Mouse (Mus musculus) forebrain, embryonic 14.5 days (tissue): Measurements from ENCODE around the gene Tspo. TPM values are rescaled to one million over a fixed set of nuclear protein-coding genes. Genes with fewer than 3 reads are reported as not detected.

Experiments used
- ATAC-seq: fragments of 200-750 bp; cut with Nextera tagmentation; 2 replicates; pipeline ENCODE4 v1.8.0; 2017; ENCODE audit warnings: mild to moderate bottlenecking, moderate library complexity
- DNase-seq: peaks from one replicate; pipeline ENCODE4 v3.0.0-alpha.2; 2015; ENCODE audit warnings: low spot score
- H3K27ac ChIP-seq: fragments of 300-500 bp; sonication (generic); 2 replicates; pipeline ENCODE4 v1.5.1; 2014; ENCODE audit warnings: low read depth, mild to moderate bottlenecking, control low read depth, low read length, moderate library complexity
- H3K27me3 ChIP-seq: fragments of 300-500 bp; sonication (generic); replicated peaks from 2 replicates; pipeline ENCODE4 v1.6.1; 2014; ENCODE audit warnings: low read length, control low read depth, mixed read lengths; ENCODE audit not compliant: control insufficient read depth, insufficient read depth
- H3K36me3 ChIP-seq: fragments of 300-500 bp; sonication (generic); 2 replicates; pipeline ENCODE4 v1.6.1; 2014; ENCODE audit warnings: low read length, control low read depth; ENCODE audit not compliant: control insufficient read depth, insufficient read depth
- H3K4me1 ChIP-seq: fragments of 300-500 bp; sonication (generic); 2 replicates; pipeline ENCODE4 v1.6.1; 2014; ENCODE audit warnings: antibody characterized with exemption, low read length, control low read depth; ENCODE audit not compliant: control insufficient read depth, insufficient read depth
- H3K4me2 ChIP-seq: fragments of 300-500 bp; sonication (generic); 2 replicates; pipeline ENCODE4 v1.6.1; 2014; ENCODE audit warnings: mild to moderate bottlenecking, control low read depth, low read length
- H3K4me3 ChIP-seq: fragments of 300-500 bp; sonication (generic); 2 replicates; pipeline ENCODE4 v1.5.1; 2014; ENCODE audit warnings: low read depth, low read length, control low read depth
- H3K9ac ChIP-seq: fragments of 300-500 bp; sonication (generic); 2 replicates; pipeline ENCODE4 v1.6.1; 2014; ENCODE audit warnings: mild to moderate bottlenecking, low read length, control low read depth, moderate library complexity
- H3K9me3 ChIP-seq: fragments of 300-500 bp; sonication (generic); replicated peaks from 2 replicates; pipeline ENCODE4 v1.6.1; 2016; ENCODE audit warnings: low read length, control low read depth, mixed read lengths; ENCODE audit not compliant: control insufficient read depth
- WGBS: fragments of 180-500 bp; shearing (Covaris S2); extraction: QIAGEN DNeasy Blood & Tissue Kit; methylation state at CpG from one replicate; pipeline ENCODE4 v1.1.7; 2014; 5-methylcytosine and 5-hydroxymethylcytosine counted together
- polyA plus RNA-seq: library from polyadenylated mRNA; unstranded; fragments of >200 nt; fragmentation: Nextera tagmentation; extraction: Ambion mirVana; gene quantifications from 2 replicates; pipeline ENCODE4 v1.2.1, GENCODE M21; 2014

The Tspo gene
- 13.2 and 18.4 TPM in 2 replicates for polyA plus RNA-seq

DNA sequence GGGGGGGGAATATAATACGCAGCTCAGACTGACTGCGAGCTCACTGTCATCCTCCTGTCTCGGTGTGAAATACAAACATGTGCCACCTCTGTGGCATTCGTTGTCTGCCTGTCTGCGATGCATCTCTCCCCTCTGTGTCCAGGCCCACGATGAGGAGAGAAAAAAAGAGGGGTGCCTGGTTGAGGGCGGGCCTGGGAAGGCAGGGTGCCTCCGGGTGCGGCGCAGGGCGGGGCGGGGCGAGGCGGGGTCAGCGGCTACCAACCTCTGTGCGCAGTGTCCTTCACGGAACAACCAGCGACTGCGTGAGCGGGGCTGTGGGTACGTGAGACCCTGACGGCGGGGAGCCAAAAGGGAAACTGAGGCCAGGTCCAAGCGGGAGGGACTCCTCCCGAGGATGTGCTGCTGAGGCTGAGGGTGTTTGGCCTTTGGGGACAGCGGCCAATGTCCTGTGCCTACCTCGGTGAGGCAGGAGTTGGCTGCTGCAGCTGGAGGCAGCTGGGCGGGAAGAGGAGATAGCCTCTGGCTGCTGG lies at the start of gene Tspo, which contains the start of gene Mcat:
Gene Tspo (plus strand): TSS at position 266 of the 530 bp plus-strand sequence.
Gene Mcat (minus strand): TSS at position 461 of the 530 bp plus-strand sequence.
- Histone ChIP-seq H3K4me2 (peak within 1 kb of the TSS; percentile 87), H3K9me3 (no peaks in the 10 kb centered on the region), H3K36me3 (no peaks in the 10 kb centered on the region), H3K9ac (peak within 1 kb of the TSS; percentile 56), H3K27ac (no peak within 1 kb of the TSS), H3K27me3 (no peaks in the 10 kb centered on the region), H3K4me1 (peaks cover 12% of the 10 kb centered on the region), H3K4me3 (peak within 1 kb of the TSS; percentile 31)
- DNase-seq (no peak), ATAC-seq (peak; percentile 56)
- WGBS: under 1% methylated on average over 27 of the region's 28 CpGs

DNA sequence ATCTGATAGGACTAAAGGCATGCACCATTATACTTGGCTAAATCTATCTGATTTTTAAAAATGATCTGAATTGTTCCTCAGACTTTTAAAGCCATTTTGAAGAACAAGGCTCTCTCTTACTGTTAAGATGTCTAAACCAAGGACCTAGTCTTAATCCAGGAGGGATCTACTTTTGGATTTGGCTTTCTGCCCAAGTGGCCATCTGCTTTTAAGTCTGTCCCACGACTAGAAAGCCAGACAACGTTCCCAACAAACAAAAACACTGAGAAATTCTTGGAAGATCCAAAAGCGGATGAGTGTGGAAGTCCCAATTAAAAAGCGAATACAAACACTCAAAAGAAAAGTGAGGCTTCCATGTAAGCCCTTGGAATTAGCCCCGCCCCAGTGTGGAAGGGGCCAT lies 48.4 kb upstream of the Tspo start:
- Histone ChIP-seq H3K9ac (no peak overlapping the region), H3K9me3 (no peaks in the 10 kb centered on the region), H3K4me3 (no peak overlapping the region), H3K36me3 (no peaks in the 10 kb centered on the region), H3K4me1 (no peaks in the 10 kb centered on the region), H3K27ac (no peak overlapping the region), H3K27me3 (no peaks in the 10 kb centered on the region), H3K4me2 (no peak overlapping the region)
- 50% methylated on average over 5 of the region's 5 CpGs for WGBS
- DNase-seq (no peak), ATAC-seq (no peak)

DNA sequence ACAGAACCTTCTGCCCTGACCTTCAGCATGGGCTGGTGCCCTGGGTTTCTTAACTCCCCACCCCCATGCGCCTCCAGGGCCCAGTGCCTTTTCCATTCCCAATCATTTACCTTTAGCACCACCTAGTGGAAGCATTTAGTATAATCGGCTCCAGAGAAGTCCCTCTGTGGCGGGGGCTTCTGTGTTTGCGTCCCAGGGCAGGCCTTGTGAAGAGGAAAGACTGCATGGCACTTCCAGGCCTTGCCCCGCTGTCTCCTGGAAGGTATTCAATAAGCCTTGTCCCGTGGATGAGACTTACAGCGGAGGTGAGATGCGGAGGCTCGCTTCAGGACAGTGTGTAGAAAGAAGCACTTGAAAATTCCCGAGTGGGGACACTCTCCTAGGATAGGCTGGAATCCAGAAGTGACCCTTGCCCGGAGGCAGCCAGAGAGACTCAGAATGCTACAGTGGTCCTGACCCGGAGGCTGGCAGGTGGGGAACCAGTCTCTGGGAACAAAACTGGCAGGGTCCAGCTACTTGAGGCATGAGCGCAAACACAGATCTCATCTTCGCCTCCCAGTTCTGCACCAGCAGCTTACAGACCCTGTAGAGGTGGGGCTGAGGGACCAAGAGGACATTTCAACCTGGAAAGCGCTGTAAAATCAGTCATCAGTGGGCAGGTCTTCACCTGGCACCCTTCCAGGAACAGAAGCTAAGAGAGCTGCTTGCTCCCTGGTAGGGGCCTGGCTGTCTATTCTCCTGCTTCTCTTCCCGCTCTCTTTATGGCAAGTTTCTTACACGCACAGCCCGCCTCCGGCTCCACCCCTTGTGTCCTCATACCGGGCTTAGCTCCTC lies 45.0 kb upstream of the Tspo start:
- ATAC-seq (peak; percentile 68), DNase-seq (peak; percentile 89)
- Histone ChIP-seq H3K36me3 (no peaks in the 10 kb centered on the region), H3K4me1 (no peaks in the 10 kb centered on the region), H3K9me3 (no peaks in the 10 kb centered on the region), H3K27me3 (no peaks in the 10 kb centered on the region), H3K9ac (no peak overlapping the region), H3K4me2 (no peak overlapping the region), H3K27ac (no peak overlapping the region), H3K4me3 (no peak overlapping the region)
- 32% methylated on average over 20 of the region's 20 CpGs for WGBS

DNA sequence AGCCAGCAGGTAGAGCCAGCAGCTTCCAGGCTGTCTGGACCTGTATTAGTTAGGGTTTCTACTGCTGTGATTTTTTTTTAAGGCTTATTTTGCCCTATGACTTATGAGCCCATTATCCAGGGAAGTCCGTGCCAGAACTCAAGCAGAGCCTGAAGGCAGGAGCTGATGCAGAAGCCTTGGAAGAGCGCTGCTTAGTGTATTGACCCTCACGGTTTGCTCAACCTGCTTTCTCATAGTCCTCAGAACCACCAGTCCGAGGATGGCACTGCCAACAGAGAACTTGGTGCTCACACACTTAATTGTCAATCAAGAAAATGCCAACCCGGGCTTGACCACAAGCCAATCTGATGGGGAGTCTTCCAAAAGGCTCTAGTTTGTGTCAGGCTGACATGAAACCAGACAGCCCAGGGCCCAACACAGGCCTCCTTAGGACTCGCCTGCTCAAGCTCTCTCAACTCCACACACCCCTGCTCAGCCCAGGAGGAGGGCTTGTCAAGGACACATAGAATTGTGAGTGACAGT lies 42.5 kb upstream of the Tspo start:
- Histone ChIP-seq H3K27ac (no peak overlapping the region), H3K4me3 (no peak overlapping the region), H3K9me3 (no peaks in the 10 kb centered on the region), H3K9ac (no peak overlapping the region), H3K27me3 (no peaks in the 10 kb centered on the region; the same call in 1 of the 2 replicates), H3K4me1 (no peaks in the 10 kb centered on the region), H3K36me3 (no peaks in the 10 kb centered on the region), H3K4me2 (no peak overlapping the region)
- DNase-seq (no peak), ATAC-seq (no peak)
- WGBS: 82% methylated on average over 6 of the region's 6 CpGs

DNA sequence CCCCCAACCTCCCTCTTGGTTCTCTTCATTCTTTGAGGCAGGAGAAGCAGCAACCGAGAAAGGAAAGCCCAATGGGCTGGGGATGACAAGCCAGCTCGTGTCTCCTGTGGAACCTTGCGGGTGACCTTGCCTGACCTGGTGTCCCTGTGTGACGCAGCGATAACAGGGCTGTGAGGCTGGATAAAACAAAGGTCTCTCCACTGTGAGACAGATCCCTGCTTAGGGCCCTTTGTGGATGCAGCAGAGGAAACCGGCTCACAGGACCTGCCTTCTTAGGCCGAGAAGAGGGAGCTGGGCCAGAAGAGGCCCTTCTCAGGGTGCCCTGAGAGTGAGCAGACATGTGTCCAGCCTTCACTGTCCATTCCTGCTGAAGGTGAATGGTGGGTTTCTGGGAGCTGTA lies 40.2 kb upstream of the Tspo start:
- WGBS: 28% methylated on average over 7 of the region's 7 CpGs
- Histone ChIP-seq H3K4me1 (peaks cover 6% of the 10 kb centered on the region; the same call in 1 of the 2 replicates), H3K9me3 (no peaks in the 10 kb centered on the region), H3K36me3 (no peaks in the 10 kb centered on the region), H3K9ac (no peak overlapping the region), H3K4me3 (no peak overlapping the region), H3K27me3 (peaks cover 18% of the 10 kb centered on the region; the same call in 1 of the 2 replicates), H3K4me2 (no peak overlapping the region), H3K27ac (no peak overlapping the region)
- ATAC-seq: no peak
- DNase-seq: no peak

DNA sequence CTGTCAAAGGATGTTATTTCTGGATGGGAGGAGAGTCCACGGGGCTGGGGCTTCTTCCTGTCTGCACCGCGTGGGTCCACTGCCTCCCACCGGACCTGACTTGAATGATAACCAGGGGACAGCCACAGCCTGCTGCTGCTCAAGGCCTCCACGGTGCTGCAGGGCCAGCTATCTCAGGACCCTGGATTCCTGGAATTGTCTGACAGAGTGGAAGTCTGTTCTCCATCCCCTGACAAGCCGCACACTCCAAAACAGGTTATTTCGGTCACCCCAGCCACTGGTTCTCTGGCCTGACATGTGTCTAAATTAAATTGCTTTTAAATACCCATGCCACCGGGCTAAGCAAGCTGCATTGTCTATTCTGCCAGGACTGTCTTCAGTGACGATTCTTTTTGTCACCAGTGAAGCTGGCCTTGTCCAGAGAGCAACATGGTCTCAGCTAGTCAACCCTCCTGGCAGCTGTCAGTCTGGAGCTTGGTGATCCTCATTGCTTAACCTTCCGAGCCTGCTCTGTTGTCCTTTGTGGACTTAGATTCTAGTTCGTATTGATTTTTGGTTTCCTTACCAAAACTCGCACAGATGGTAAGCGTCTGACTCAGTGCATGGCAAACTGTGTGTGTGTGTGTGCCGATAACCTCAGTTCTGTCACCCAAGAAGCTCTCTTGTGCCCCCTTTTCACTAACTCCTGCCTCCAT lies 39.6 kb upstream of the Tspo start:
- Histone ChIP-seq H3K4me1 (peaks cover 6% of the 10 kb centered on the region; the same call in 1 of the 2 replicates), H3K36me3 (no peaks in the 10 kb centered on the region), H3K9ac (no peak overlapping the region), H3K27me3 (peaks cover 20% of the 10 kb centered on the region; the same call in 1 of the 2 replicates), H3K9me3 (no peaks in the 10 kb centered on the region), H3K4me3 (no peak overlapping the region), H3K27ac (no peak overlapping the region), H3K4me2 (no peak overlapping the region)
- DNase-seq (no peak), ATAC-seq (no peak)
- WGBS: 69% methylated on average over 14 of the region's 14 CpGs

DNA sequence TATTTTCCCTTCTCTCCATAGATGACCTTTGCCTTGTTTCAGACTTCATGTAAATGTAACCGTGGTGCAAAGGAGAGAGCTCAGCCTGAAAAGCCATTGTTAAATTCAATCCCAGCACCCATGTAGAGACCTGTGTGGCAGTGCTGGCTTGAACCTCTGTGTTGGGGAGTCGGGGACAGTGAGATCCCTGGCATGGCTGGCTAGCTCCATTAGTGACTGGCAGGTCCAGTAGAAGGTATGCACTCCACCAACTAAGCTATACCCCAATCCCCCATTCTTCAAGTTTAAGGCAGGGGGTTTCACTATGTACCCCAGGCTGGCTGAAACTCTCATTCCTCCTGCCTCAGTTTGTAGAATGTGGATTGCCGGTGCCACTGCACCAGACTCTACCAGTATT lies 39.1 kb upstream of the Tspo start:
- H3K9ac ChIP-seq: no peak overlapping the region
- no peak for ATAC-seq
- no peak overlapping the region for H3K27ac ChIP-seq
- no peaks in the 10 kb centered on the region for H3K36me3 ChIP-seq
- no peak for DNase-seq
- peaks cover 6% of the 10 kb centered on the region; the same call in 1 of the 2 replicates for H3K4me1 ChIP-seq
- WGBS: 74% methylated on average over 3 of the region's 3 CpGs
- H3K4me2 ChIP-seq: no peak overlapping the region
- H3K27me3 ChIP-seq: peaks cover 20% of the 10 kb centered on the region; the same call in 1 of the 2 replicates
- no peaks in the 10 kb centered on the region for H3K9me3 ChIP-seq
- no peak overlapping the region for H3K4me3 ChIP-seq

DNA sequence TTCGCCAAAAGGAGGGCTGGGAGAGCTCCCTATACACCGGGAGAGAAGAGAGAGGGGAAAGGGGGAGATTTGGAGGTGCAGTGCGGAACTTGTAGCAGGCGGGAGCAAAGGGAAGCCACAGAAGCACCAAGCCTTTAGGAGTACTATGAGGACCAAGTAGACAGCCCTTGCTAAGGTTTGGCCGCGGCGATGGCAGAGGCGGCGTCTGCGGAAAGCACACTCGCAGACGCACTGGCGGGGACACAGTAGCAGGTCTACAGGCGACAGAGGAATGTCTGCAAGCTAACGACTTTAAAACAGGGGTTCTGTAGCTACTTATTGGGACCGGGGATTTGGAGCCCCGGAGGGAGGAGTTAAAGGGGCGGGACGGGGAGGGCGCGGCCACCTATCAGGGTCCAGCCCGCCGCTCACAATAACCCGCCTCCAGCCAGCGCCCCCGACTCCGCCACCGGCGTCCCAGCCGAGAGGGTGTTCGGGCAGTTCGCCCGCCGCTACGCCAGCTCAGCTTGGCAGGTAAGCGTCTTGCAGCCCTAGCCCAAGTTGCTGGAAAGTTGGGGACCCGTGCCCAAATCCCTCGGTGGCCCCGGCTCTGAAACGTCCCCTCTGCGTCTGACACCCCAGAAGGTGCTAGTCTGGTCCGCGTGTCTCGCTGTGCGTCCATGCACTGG lies 36.8 kb upstream of the Tspo start, which contains the start of gene Bik:
Gene Bik (plus strand): TSS at position 439 of the 668 bp plus-strand sequence.
- H3K9ac ChIP-seq: peak within 1 kb of the TSS; percentile 49
- peaks cover 20% of the 10 kb centered on the region; the same call in 1 of the 2 replicates for H3K27me3 ChIP-seq
- peak; percentile 58 for DNase-seq
- H3K36me3 ChIP-seq: no peaks in the 10 kb centered on the region
- peaks cover 6% of the 10 kb centered on the region; the same call in 1 of the 2 replicates for H3K4me1 ChIP-seq
- under 1% methylated on average over 42 of the region's 45 CpGs for WGBS
- H3K4me3 ChIP-seq: peak within 1 kb of the TSS; percentile 44
- peak within 1 kb of the TSS; percentile 90 for H3K4me2 ChIP-seq
- peak; percentile 72 for ATAC-seq
- H3K27ac ChIP-seq: no peak within 1 kb of the TSS
- no peaks in the 10 kb centered on the region for H3K9me3 ChIP-seq
